Mouse (Mus musculus): Measurements from ENCODE around the gene Nr4a1.

The Nr4a1 gene

DNA sequence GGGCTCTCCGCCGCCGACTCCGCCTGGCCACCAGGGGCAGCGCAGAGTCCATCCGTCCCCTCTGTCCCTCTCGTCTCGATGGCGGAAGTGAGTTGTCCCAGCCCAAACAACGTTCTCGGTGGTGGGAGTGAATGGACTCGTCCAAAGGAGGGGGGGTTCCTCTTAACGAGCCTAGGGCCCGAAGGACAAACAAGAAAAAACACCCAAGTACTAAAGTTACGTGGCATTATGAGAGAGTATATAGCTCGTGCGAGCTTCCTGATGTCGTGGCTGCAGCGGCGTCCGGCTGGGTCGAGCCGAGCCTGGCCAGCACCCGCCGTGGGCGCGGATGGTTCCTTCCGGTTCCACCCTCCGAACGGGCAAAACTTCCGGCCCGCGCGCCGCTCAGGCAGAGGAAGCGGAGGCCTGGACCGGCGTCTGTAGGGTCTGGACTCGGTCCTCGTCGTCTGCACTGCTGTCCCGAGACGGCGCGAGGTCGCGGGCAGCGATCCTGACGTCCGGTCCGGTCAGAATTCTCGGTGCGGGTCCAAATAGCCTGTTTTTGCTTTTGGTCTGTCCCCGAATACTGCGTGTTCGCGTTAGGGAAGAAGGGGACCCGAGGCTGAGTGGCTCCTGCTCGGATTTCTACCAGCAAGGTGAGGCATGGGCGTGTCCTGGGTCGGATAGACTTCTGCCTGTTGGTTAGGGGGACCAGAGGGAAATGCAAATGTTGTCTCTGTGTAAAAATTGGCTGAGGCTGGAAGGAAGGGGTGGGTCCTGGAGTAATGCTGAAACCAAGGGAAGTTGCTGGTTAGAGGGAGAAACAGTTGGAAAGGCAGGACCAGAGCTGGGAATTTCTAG is 30.1 kb downstream of the Nr4a1 start, which contains the start of gene Atg101:
TSS of gene Atg101 (plus strand) at position 362 of the 840 bp plus-strand sequence.
- DNase-seq (ENCODE audit: extremely low read depth, low read depth): peak; percentile 87

DNA sequence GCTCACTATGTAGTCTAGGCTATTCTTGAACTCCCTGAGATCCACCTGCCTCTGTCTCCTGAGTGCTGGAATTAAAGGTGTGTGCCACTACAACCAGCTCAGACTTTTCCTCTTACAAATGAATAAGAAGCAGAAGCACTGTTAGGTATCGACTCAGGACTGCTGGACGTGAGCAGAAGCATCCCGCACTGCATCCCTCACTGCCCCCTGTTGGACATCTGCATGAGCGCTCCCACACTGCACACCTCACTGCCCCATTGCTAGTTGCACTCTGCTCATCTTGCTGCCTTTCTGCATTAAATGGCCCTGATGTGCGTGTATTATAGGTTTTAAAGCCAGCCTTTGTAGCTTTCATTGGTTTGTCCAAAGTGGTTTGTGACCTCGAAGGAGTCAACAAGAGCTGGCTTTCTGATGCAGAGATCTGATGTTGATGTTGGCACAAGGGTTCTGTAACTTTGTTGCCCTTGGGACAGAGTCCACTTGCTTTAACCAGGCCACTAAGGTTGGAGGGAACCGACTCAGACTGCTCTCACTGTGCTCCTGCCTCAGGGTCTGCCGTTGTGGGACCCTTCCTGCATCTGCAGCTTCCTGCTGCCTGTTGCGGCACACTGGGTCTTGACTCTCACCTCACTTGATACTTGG is 32.2 kb downstream of the Nr4a1 start:
- no peak for DNase-seq (ENCODE audit: extremely low read depth, low read depth)

- DNase-seq (ENCODE audit: extremely low read depth, low read depth): no peak
Measured at GRCm38 (mm10) chr15:101287361-101287760, 33.3 kb downstream of the Nr4a1 start.

DNA sequence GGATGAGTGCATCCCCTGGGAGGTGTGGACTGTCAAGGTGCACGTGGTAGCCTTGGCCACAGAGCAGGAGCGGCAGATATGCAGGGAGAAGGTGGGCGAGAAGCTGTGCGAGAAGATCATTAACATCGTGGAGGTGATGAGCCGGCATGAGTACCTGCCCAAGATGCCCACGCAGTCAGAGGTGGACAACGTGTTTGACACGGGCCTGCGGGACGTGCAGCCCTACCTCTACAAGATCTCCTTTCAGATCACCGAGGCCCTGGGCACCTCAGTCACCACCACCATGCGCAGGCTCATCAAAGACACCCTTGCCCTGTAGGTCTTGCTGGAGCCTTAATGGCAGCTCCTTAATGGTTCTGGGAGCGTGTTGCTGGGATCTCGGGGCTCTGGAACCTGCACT is 36.3 kb downstream of the Nr4a1 start:
- DNase-seq (ENCODE audit: extremely low read depth, low read depth): no peak

DNA sequence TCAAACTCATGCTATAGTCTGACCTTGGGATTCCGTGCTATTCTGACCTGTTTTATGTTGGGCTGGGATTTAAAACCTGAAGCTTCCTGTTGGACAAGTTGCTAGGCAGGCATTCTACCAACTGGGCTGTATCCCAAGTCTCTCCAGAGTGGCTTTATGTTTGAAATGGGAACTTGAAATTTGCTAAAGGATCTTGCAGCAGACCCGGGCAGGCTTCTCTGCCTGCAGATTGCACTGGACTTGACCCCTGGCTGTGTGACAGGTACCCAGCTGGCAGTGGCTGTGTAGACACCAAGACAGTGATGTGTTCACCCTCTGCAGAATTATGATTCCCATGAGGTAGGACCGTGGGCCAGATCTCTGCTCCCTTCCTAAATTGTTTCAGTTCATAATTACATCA is 37.9 kb downstream of the Nr4a1 start:
- no peak for DNase-seq (ENCODE audit: extremely low read depth, low read depth)

DNA sequence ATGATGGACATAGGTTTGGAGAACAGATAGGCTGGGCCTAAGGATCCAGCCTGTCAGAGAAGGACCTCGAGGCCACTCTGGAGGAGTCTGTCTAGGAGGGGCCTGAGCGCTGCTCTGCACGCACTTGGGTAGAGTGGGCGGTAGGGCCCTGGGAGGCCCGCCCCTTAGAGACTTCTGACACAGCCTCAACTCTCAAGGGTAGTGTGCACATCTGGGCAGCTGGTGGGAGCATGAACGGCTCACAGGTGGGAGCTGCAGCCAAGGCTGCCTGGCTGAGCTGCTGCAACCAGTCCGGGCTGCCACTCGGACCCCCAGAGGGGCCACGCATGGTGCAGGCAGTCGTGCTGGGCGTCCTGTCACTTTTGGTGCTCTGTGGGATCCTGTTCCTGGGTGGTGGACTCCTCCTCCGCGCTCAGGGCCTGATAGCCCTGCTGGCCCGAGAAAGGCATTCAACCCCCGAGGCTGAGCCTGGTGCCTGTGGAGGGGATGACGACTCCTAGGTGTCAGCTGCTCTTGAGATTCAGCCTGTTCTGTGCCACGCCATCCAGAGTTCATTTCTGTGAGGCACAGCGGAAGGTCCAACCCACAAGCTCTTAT is 39.1 kb downstream of the Nr4a1 start, which contains the start of gene 6030408B16Rik:
TSS of gene 6030408B16Rik (plus strand) at position 188 of the 597 bp plus-strand sequence.
- DNase-seq (ENCODE audit: extremely low read depth, low read depth): no peak

- no peak for DNase-seq (ENCODE audit: extremely low read depth, low read depth)
Measured at GRCm38 (mm10) chr15:101294028-101294894, 40.2 kb downstream of the Nr4a1 start.

- no peak for DNase-seq (ENCODE audit: extremely low read depth, low read depth)
Measured at GRCm38 (mm10) chr15:101295106-101295505, 41.0 kb downstream of the Nr4a1 start.

DNA sequence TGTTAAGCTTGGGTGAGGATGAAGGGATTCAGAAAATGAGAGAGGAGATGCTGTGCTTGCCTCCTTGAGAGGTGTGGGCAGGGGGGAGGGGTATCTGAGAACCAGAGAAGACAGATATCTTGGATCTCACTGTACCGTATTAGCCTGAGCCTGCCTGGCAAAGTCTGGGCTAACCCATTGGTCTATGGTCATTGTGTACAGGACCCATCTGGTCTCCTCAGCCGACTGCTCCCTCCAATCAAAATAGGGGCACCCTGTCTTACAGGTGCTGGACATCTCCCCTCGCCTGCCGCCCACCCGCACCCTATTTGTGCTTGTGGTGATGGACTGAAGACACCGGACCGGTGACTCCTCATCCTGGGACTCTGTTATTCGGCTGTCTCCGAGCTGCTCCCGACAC is 41.5 kb downstream of the Nr4a1 start:
- no peak for DNase-seq (ENCODE audit: extremely low read depth, low read depth)

DNA sequence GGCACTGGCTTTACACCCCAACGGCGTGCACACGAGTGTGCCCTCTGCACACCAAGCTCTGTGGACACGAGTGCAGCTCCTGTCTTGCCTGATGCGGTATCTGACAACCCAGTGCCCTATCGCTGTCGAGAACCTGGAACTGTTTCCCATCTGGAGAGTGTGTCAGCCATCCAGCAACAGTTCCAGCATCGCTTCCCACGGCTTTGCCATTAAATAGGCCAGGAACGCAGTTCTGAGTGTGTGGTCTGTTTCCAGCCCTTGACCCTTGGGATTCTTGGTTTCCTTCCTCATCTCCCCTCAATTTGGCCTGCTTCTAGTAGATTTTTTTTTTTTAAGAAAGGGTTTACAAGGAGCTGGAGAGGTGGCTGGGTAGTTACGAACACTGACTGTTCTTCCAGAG is 42.0 kb downstream of the Nr4a1 start:
- no peak for DNase-seq (ENCODE audit: extremely low read depth, low read depth)

DNA sequence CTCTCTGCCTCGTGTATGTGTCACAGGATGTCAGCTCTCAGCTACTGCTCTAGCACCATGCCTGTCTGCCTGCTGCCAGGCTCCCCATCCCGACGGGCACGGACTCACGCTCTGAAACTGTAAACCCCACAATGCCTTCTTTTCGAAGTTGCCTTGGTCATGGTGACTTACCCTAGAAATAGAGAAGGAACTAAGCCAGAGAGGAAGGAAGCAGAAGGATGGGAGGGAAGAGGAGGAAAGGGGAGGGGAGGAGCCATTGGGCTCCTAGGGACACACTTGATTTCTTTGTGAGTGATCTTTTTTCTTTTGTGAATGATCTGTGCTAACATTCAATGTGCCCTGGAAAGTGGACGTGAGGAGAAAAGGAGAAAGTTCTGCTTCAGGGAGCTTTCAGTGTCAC is 43.9 kb downstream of the Nr4a1 start:
- no peak for DNase-seq (ENCODE audit: extremely low read depth, low read depth)

- no peak for DNase-seq (ENCODE audit: extremely low read depth, low read depth)
Measured at GRCm38 (mm10) chr15:101298550-101298949, 44.5 kb downstream of the Nr4a1 start.

- DNase-seq (ENCODE audit: extremely low read depth, low read depth): no peak
Measured at GRCm38 (mm10) chr15:101299480-101299960, 45.5 kb downstream of the Nr4a1 start.

- no peak for DNase-seq (ENCODE audit: extremely low read depth, low read depth)
Measured at GRCm38 (mm10) chr15:101300128-101300527, 46.1 kb downstream of the Nr4a1 start.

GRCm38 (mm10) chr15:101302201-101302600 is 48.1 kb downstream of the Nr4a1 start:
- no peak for DNase-seq (ENCODE audit: extremely low read depth, low read depth)

- no peak for DNase-seq (ENCODE audit: extremely low read depth, low read depth)
Measured at GRCm38 (mm10) chr15:101303830-101304229, 49.8 kb downstream of the Nr4a1 start.

DNA sequence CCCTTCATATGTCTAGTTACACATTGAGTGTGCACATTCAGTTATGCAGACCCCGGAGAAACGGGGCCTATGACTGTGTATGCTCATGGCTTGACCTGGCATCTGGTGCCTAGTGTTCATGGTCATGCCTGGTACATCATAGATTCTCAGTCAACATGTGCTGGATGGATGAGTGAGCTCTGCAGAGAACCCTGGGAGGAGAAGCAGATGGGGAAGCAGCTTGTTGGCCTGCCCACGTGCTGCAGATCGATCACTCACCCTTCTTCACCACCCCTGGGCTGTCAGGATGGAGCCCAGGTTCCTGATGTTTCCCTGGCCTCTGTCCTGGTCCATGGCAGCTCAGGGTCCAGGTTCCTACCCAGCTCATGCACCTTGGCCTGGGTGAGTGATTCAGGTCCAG is 52.4 kb downstream of the Nr4a1 start:
- DNase-seq (ENCODE audit: extremely low read depth, low read depth): no peak

- no peak for DNase-seq (ENCODE audit: extremely low read depth, low read depth)
Measured at GRCm38 (mm10) chr15:101308440-101309348, 54.6 kb downstream of the Nr4a1 start.

- DNase-seq (ENCODE audit: extremely low read depth, low read depth): no peak
Measured at GRCm38 (mm10) chr15:101309493-101309892, 55.4 kb downstream of the Nr4a1 start.

Data from MEL-GATA-1-ER (cell line).